Mouse (Mus musculus): ENCODE results near the gene Acot2.
A peak's percentile ranks its signal among the peaks of the same experiment; 100 is the strongest.
"Not testable (repeated sequence)": the region's sequence is repeated elsewhere in the genome, so short reads cannot be mapped to it uniquely, and the experiment has no call there.

Gene Acot2

GRCm38 (mm10) chr12:83998341-83999107, 10.9 kb downstream of the Acot2 start:
- DNase-seq (ENCODE audit: low spot score) = no peak

- peak; percentile 75 for DNase-seq (ENCODE audit: low spot score)
Measured at GRCm38 (mm10) chr12:83999237-83999636, 11.6 kb downstream of the Acot2 start.

- no peak for DNase-seq (ENCODE audit: low spot score)
Measured at GRCm38 (mm10) chr12:84000418-84000817, 12.8 kb downstream of the Acot2 start.

- DNase-seq (ENCODE audit: low spot score) = no peak
Measured at GRCm38 (mm10) chr12:84003866-84004265, 16.2 kb downstream of the Acot2 start.

- peak; percentile 47 for DNase-seq (ENCODE audit: low spot score)
Measured at GRCm38 (mm10) chr12:84008251-84008650, 20.6 kb downstream of the Acot2 start.

- DNase-seq (ENCODE audit: low spot score) = no peak
Measured at GRCm38 (mm10) chr12:84008729-84009128, 21.1 kb downstream of the Acot2 start.

- DNase-seq (ENCODE audit: low spot score) = peak; percentile 89
Measured at GRCm38 (mm10) chr12:84009171-84009965, 21.7 kb downstream of the Acot2 start, which contains the start of gene Acot1. TSS of gene Acot1 (plus strand) at chr12:84009490.

GRCm38 (mm10) chr12:84010201-84010600, 22.5 kb downstream of the Acot2 start:
- DNase-seq (ENCODE audit: low spot score) = no peak

- DNase-seq (ENCODE audit: low spot score) = peak; percentile 80
Measured at GRCm38 (mm10) chr12:84011251-84012040, 23.8 kb downstream of the Acot2 start.

GRCm38 (mm10) chr12:84013130-84013529, 25.5 kb downstream of the Acot2 start:
- DNase-seq (ENCODE audit: low spot score) = no peak

- DNase-seq (ENCODE audit: low spot score) = no peak
Measured at GRCm38 (mm10) chr12:84013701-84014100, 26.0 kb downstream of the Acot2 start.

GRCm38 (mm10) chr12:84020528-84020927, 32.9 kb downstream of the Acot2 start:
- DNase-seq (ENCODE audit: low spot score) = peak; percentile 87

- DNase-seq (ENCODE audit: low spot score) = not testable (repeated sequence)
Measured at GRCm38 (mm10) chr12:84022266-84022665, 34.6 kb downstream of the Acot2 start.

GRCm38 (mm10) chr12:84023052-84023745, 35.5 kb downstream of the Acot2 start:
- no peak for DNase-seq (ENCODE audit: low spot score)

GRCm38 (mm10) chr12:84025888-84026287, 38.2 kb downstream of the Acot2 start:
- no peak for DNase-seq (ENCODE audit: low spot score)

GRCm38 (mm10) chr12:84028328-84028727, 40.7 kb downstream of the Acot2 start:
- DNase-seq (ENCODE audit: low spot score) = not testable (repeated sequence)

- DNase-seq (ENCODE audit: low spot score) = not testable (repeated sequence)
Measured at GRCm38 (mm10) chr12:84029043-84029442, 41.4 kb downstream of the Acot2 start.

GRCm38 (mm10) chr12:84030659-84031332, 43.1 kb downstream of the Acot2 start:
- peak; percentile 82 for DNase-seq (ENCODE audit: low spot score)

- no peak for DNase-seq (ENCODE audit: low spot score)
Measured at GRCm38 (mm10) chr12:84032854-84033253, 45.2 kb downstream of the Acot2 start.

- not testable (repeated sequence) for DNase-seq (ENCODE audit: low spot score)
Measured at GRCm38 (mm10) chr12:84033302-84033701, 45.6 kb downstream of the Acot2 start.

- no peak for DNase-seq (ENCODE audit: low spot score)
Measured at GRCm38 (mm10) chr12:84034108-84034507, 46.4 kb downstream of the Acot2 start.
